Mouse (Mus musculus) B cell, adult 2 months (primary cell): ENCODE measurements around the gene Smpd1.

ENCODE experiments used
- DNase-seq, 2 experiments: peaks; one replicate each; pipeline ENCODE4 v3.0.0; 2022

The Smpd1 gene

DNA sequence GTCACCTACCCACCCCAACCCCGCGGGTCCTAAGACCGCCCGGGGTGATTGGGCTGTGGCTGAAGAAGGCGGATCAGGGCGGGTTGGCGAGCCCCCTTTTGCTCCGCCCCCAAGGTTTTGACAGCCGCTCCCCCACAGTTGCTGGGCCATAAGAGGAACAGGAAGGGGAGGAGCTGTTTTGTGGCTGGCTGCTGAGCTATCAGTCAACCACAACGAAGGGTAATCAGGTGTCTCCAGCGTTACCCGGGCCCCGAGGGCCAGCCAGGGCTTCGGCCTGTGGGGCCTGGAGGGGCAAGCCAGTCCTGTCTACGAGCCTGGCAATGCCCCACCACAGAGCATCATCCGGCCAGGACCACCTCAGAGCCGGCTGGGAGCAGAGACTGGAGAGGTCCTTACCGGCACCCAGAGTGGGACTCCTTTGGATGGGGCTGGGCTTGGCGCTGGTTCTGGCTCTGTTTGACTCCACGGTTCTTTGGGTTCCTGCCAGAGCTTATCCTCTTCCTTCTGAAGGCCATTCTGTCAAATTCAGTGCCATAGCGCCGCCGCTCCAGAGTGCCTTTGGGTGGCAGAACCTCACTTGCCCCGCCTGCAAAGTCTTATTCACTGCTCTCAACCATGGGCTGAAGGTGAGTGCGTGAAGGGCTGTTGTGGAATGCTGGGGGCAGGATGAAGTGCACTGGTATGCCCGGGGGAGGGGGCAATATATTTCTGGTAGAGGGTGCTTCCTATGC, at the start of gene Smpd1:
TSS of gene Smpd1 (plus strand) at position 149 of the 731 bp plus-strand sequence.
- DNase-seq: peak; percentile 89 to 90

DNA sequence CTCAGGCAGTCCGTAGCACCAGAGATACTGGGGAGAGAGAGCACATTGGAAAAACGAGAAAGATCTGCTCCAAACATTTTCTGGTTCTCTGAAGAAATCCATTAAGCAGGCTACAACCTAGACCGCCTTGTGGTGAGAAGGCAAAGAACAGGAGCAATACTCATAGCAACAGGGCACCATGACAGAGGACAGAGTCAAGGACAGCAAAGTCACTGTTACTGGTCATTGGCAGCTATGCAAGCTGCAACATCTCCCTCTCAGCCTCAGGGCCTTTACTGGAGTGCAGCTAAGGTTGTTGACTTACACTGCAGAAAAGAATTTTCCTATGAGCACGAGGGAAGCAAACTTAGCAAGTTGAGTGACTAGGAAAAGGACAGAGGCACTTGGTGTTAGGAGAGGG, 46.9 kb upstream of the Smpd1 start:
- no peak for DNase-seq

DNA sequence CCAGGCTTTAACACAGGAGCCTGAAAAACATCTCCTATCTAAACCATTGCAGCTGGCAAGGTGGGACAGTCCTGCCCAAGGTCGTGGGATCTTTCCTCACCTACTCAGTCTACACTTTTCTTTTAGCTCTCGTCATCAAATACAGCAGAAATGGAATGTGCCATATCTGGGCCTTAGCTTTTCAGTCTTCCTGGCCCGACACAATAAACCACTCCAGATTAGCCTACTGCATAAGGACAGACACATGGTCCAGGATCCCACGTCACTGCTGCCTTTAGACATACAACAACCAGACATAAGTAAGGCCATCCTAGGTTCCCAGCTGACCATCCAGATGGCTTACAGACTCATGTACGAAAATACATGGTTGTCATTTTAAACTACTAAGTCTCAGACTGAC, 44.0 kb upstream of the Smpd1 start:
- DNase-seq: no peak

DNA sequence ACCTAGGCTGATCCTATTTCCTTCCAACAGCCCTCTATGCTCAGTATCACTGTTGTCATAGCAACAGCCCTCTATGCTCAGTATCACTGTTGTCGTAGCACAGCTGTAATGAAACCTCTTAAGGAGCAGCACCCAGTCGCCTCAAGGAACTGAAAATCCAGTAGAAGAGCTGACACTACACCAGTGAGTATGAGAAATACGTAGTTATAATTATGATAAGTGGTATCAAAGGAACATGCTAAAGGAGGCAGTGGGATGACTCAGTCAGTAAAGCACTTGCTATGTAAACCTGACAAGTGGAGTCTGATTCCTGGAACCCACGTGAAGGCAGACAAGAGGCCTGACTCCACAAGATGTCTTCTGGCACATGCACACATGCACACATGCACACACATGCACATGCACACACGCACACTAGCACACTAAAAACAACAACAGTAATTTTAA, 40.3 kb upstream of the Smpd1 start:
- DNase-seq: no peak

DNA sequence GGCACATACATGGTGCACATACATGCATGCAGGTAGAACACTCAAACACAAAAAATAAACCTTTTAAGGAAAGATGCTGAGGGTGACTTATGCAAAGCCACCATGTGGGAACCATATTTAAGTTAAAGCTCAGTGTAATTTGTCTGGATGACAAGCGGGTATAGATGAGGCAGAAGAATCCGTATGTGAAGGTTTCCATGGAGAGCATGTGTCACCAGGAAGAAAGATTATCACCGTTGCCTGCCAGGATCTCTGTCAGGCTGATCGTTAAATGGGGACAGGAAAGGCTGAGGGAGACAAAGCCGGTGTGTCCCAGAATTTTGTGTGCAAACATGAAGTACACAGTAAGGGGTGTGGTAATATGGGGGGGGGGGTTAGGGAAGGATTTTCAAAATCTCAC, 39.6 kb upstream of the Smpd1 start:
- DNase-seq: no peak

- DNase-seq: peak; percentile 69 to 70
Observed at GRCm38 (mm10) chr7:105515178-105515577, 39.0 kb upstream of the Smpd1 start.

GRCm38 (mm10) chr7:105516669-105517360, 37.3 kb upstream of the Smpd1 start:
- no peak for DNase-seq

- no peak for DNase-seq
Observed at GRCm38 (mm10) chr7:105519336-105519735, 34.8 kb upstream of the Smpd1 start.

- DNase-seq: no peak
Observed at GRCm38 (mm10) chr7:105519771-105520170, 34.4 kb upstream of the Smpd1 start.

- no peak for DNase-seq
Observed at GRCm38 (mm10) chr7:105520201-105520600, 34.0 kb upstream of the Smpd1 start.

- no peak for DNase-seq
Observed at GRCm38 (mm10) chr7:105524222-105524621, 29.9 kb upstream of the Smpd1 start.

GRCm38 (mm10) chr7:105527306-105527937, 26.7 kb upstream of the Smpd1 start:
- DNase-seq: no peak

DNA sequence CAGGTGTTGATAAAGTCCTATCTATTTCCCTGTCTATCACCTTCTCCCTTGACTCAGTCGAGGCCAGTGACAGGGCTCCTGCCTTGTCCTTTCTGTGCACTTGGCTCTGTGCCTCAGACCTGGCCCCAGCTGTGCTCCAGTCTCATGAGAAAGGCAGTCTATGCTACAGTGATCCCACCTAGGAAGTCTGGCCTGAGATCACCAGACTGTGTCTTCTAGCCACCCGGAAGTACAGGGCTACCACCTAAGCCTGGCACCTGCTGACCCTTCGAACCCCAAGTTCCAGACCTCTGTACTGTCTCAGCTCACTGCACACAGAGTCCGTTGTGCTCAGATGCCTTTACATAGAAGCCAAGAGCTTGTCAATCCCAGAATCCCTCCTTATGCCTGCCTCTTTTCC, 26.1 kb upstream of the Smpd1 start:
- DNase-seq: no peak

GRCm38 (mm10) chr7:105534162-105534561, 20.0 kb upstream of the Smpd1 start:
- peak; percentile 31 to 37 for DNase-seq

DNA sequence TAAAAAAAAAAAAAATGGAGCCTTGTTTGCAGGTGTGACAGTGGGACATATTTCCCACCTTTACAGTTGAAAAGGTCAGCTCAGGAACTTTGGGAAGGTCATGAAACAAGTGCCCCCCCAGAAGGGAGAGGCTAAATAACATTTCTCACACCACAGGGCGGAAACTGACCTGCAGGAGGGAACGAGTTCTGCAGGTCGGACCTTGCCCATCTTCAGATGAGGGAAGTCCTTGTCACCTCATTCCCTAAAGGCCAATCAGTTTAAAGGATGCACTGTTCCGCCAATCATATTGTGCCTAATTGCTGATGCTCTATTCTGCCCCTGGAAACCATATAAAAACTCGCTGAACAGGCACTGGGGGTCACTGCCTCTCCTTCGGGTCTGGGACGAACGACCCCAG, 8.2 kb upstream of the Smpd1 start:
- no peak for DNase-seq

DNA sequence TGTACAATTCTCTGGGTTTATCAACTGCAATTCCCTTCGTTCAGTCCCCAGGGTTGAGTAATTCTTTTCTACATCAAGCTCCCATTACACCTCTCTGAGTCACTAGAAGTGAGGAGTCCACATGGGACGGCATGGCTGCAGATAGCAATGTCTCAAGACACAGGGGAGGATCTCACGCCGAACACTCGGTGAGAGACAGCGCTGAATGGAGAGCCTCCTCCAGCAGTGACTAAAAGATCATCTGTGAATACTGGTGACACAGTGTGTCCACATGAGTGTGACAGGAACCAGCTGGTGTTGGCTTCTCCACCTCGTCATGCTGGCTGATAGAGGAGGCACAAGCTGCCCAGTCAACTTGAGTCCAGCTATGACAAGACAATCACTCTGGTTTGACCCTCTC, 6.2 kb upstream of the Smpd1 start:
- no peak for DNase-seq

- DNase-seq: no peak
Observed at GRCm38 (mm10) chr7:105549035-105549434, 5.1 kb upstream of the Smpd1 start.

DNA sequence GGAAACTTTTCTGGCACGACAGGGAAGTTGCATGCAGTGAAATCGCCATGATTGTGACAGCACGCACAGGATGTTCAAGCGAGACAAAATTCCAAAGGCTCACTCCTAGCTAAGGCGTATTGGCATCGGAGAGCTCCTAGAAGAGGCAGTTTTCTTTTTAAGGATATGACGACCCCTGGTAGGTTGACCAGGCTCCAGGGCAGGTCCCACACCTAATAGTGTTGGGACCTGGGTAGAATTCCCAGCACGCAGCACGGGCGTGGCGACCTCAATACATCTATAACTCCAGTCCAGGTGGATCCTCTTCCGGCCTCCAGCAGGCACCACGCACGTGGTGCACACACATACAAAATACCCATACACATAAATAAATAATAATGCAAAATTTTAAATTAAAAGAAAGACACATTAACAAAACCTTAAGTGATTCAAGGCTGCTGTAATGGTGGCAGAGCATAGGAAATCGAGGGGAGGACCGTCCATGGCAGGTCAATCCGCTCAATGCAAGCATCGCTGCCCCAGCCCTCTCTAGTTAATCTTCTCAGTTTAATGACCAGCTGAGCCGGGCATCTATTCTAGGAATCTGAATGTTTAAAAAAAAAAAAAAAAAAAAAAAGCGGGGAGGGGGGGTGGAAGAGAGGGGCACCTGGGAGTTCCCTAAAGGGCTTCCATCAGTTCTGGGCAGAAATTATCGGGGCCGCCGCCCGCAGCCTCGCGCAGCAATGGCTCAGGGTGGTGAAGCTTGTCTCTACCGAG, 526 bp upstream of the Smpd1 start:
- DNase-seq: no peak

DNA sequence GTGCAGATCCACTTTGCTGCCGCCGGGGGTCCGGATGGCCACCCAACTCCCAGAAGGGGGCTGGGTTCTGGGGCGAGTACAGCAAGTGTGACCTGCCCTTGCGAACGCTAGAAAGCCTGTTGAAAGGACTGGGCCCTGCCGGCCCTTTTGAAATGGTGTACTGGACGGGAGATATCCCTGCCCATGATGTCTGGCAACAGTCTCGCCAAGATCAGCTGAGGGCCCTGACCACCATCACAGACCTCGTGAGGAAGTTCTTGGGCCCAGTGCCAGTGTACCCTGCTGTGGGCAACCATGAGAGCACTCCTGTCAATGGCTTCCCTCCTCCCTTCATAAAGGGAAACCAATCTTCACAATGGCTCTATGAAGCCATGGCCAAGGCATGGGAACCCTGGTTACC, 1.4 kb downstream of the Smpd1 start:
- DNase-seq: no peak

GRCm38 (mm10) chr7:105556406-105556805, 2.2 kb downstream of the Smpd1 start:
- no peak for DNase-seq

DNA sequence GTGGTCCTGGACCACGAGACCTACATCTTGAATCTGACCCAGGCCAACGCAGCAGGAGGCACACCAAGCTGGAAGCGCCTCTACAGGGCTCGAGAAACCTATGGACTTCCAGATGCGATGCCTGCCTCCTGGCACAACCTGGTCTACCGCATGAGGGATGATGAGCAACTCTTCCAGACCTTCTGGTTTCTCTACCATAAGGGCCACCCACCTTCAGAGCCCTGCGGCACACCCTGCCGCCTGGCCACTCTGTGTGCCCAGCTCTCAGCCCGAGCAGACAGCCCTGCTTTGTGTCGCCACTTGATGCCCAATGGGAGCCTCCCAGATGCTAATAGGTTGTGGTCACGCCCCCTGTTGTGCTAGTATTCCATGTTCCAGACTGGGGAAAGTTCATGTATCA, 3.5 kb downstream of the Smpd1 start:
- DNase-seq: no peak

GRCm38 (mm10) chr7:105559016-105559415, 4.9 kb downstream of the Smpd1 start:
- DNase-seq: no peak

GRCm38 (mm10) chr7:105562317-105562716, 8.2 kb downstream of the Smpd1 start:
- DNase-seq: no peak
